8 mouse cellular contexts compared by ENCODE assay signal in genomic region chr8:45999784-46000705, GRCm38 (mm10). TPM values are rescaled to one million over a fixed set of nuclear protein-coding genes. Genes with fewer than 3 reads are reported as not detected.
DNase-seq lines count a peak whose midpoint lies in the region; ATAC-seq lines count a peak whose summit lies in the region.

No protein-coding gene starts in this region.

- no peaks in the 10 kb centered on the region for H3K4me1 ChIP-seq in brown adipose tissue, adult 24 weeks (ENCODE audit: control insufficient read depth, insufficient read depth, insufficient read length, low read length)
- peaks cover 6% of the 10 kb centered on the region in 2 experiments for H3K4me1 ChIP-seq in heart, embryonic 14.5 days (ENCODE audit: control insufficient read depth in 2 of 2, insufficient read depth in 2 of 2, low read length in 2 of 2)
- H3K4me1 ChIP-seq in liver, embryonic 13.5 days (replicated peaks): peaks cover 13% of the 10 kb centered on the region
- 0 out of 2 replicates have a peak, but pooled peaks cover 3% of the 10 kb centered on the region for H3K4me1 ChIP-seq in stomach, embryonic 16.5 days (ENCODE audit: control insufficient read depth, insufficient read depth, low read length)

- WGBS in heart, embryonic 14.5 days: 6% methylated on average over 54 of the region's 55 CpGs
- WGBS in liver, embryonic 13.5 days (ENCODE audit: insufficient replicate concordance): 5% methylated on average over 55 of the region's 55 CpGs
- 5% methylated on average over 55 of the region's 55 CpGs for WGBS in stomach, embryonic 16.5 days

- H3K9ac ChIP-seq in heart, embryonic 14.5 days (ENCODE audit: low read length): peak overlapping the region; percentile 91
- H3K9ac ChIP-seq in liver, embryonic 13.5 days: peak overlapping the region; percentile 83
- peak overlapping the region; percentile 84 for H3K9ac ChIP-seq in stomach, embryonic 16.5 days (ENCODE audit: low read length)

- peak; percentile 99 for DNase-seq in CD4-positive, CD25-positive, alpha-beta regulatory T cell, adult 2 months (ENCODE audit: low read depth, low spot score)
- DNase-seq in fat pad, adult 2 months (ENCODE audit: extremely low read depth, low read depth, low spot score): peak; percentile 52
- DNase-seq in kidney, postnatal 14 days: peak; percentile 99
- peak; percentile 100 for DNase-seq in liver, embryonic 13.5 days
- peak; percentile 98 for DNase-seq in neural tube, embryonic 10.5 days (ENCODE audit: extremely low spot score, low spot score)

- H3K4me2 ChIP-seq in heart, embryonic 14.5 days (ENCODE audit: low read length): peak overlapping the region; percentile 87
- H3K4me2 ChIP-seq in liver, embryonic 13.5 days: peak overlapping the region; percentile 81
- peak overlapping the region; percentile 81 for H3K4me2 ChIP-seq in stomach, embryonic 16.5 days (ENCODE audit: low read depth, low read length)

- H3K9me3 ChIP-seq in heart, embryonic 14.5 days (ENCODE audit: control insufficient read depth, low read length): no peaks in the 10 kb centered on the region
- H3K9me3 ChIP-seq in liver, embryonic 13.5 days (replicated peaks): no peaks in the 10 kb centered on the region
- H3K9me3 ChIP-seq in stomach, embryonic 16.5 days (replicated peaks; ENCODE audit: control insufficient read depth, low read length): no peaks in the 10 kb centered on the region

- H3K36me3 ChIP-seq in heart, embryonic 14.5 days (ENCODE audit: control insufficient read depth, insufficient read depth, low read length): peaks cover 28% of the 10 kb centered on the region
- peaks cover 21% of the 10 kb centered on the region for H3K36me3 ChIP-seq in liver, embryonic 13.5 days
- H3K36me3 ChIP-seq in stomach, embryonic 16.5 days (ENCODE audit: control insufficient read depth, insufficient read depth, low read length): no peaks in the 10 kb centered on the region

- H3K27me3 ChIP-seq in heart, embryonic 14.5 days (ENCODE audit: control insufficient read depth, insufficient read depth, low read length): no peaks in the 10 kb centered on the region
- no peaks in the 10 kb centered on the region for H3K27me3 ChIP-seq in liver, embryonic 13.5 days
- no peaks in the 10 kb centered on the region for H3K27me3 ChIP-seq in stomach, embryonic 16.5 days (ENCODE audit: control insufficient read depth, insufficient read depth, low read length)

- peak overlapping the region; percentile 92 for H3K27ac ChIP-seq in brown adipose tissue, adult 24 weeks (replicated peaks; ENCODE audit: low read depth, low read length)
- H3K27ac ChIP-seq in heart, embryonic 14.5 days (replicated peaks in 1 of 2; ENCODE audit: control insufficient read depth in 1 of 2, insufficient read depth in 1 of 2, low read depth in 2 of 2, low read length in 2 of 2): peak overlapping the region; percentile 98 to 99
- peak overlapping the region; percentile 87 for H3K27ac ChIP-seq in liver, embryonic 13.5 days
- peak overlapping the region; percentile 98 for H3K27ac ChIP-seq in stomach, embryonic 16.5 days (ENCODE audit: low read length)

- ATAC-seq in heart, embryonic 14.5 days (ENCODE audit: insufficient number of reproducible peaks, insufficient read depth, low FRiP score, low read depth): peak; percentile 99
- ATAC-seq in liver, embryonic 13.5 days (ENCODE audit: low read depth): peak; percentile 99
- ATAC-seq in stomach, embryonic 16.5 days (ENCODE audit: insufficient read depth, low FRiP score): peak; percentile 98

- peak overlapping the region; percentile 73 for H3K4me3 ChIP-seq in brown adipose tissue, adult 24 weeks (ENCODE audit: insufficient read depth, low read depth, low read length)
- peak overlapping the region; percentile 53 to 64 for H3K4me3 ChIP-seq in heart, embryonic 14.5 days (ENCODE audit: control insufficient read depth in 1 of 2, insufficient read depth in 1 of 2, low read depth in 1 of 2, low read length in 2 of 2)
- H3K4me3 ChIP-seq in liver, embryonic 13.5 days (replicated peaks): peak overlapping the region; percentile 73
- H3K4me3 ChIP-seq in stomach, embryonic 16.5 days (replicated peaks; ENCODE audit: low read length): peak overlapping the region; percentile 50

RNA-seq across cellular contexts. Expression of gene Lrp2bp, which starts 0.9 kb away (rescaled TPM):
- polyA plus RNA-seq in brown adipose tissue, adult 24 weeks (2012; ENCODE audit: insufficient read depth, insufficient read length, missing spikeins): not detected in 2 replicates
- 1.1 and 1.3 TPM in 2 replicates for polyA plus RNA-seq in heart, embryonic 14.5 days (2014; fragmentation: Nextera tagmentation; extraction: Ambion mirVana)
- polyA plus RNA-seq in liver, embryonic 13.5 days (2015; fragmentation: Nextera tagmentation; extraction: Ambion mirVana): 0.05 TPM in 1 of 2 replicates, not detected in the other
- polyA plus RNA-seq in stomach, embryonic 16.5 days (2015; fragmentation: Nextera tagmentation; extraction: Ambion mirVana): 0.37 and 0.71 TPM in 2 replicates

RNA-seq across cellular contexts. Expression of gene Ankrd37, which starts 5.5 kb away (rescaled TPM):
- polyA plus RNA-seq in brown adipose tissue, adult 24 weeks (2012; ENCODE audit: insufficient read depth, insufficient read length, missing spikeins): 2.6 TPM in 1 of 2 replicates, not detected in the other
- polyA plus RNA-seq in heart, embryonic 14.5 days (2014; fragmentation: Nextera tagmentation; extraction: Ambion mirVana): 13.4 and 17.7 TPM in 2 replicates
- polyA plus RNA-seq in liver, embryonic 13.5 days (2015; fragmentation: Nextera tagmentation; extraction: Ambion mirVana): 4.7 and 4.9 TPM in 2 replicates
- 27.1 and 41.3 TPM in 2 replicates for polyA plus RNA-seq in stomach, embryonic 16.5 days (2015; fragmentation: Nextera tagmentation; extraction: Ambion mirVana)

RNA-seq across cellular contexts. Expression of gene Ufsp2, which starts 24.7 kb away (rescaled TPM):
- 34.6 and 42.1 TPM in 2 replicates for polyA plus RNA-seq in brown adipose tissue, adult 24 weeks (2012; ENCODE audit: insufficient read depth, insufficient read length, missing spikeins)
- polyA plus RNA-seq in heart, embryonic 14.5 days (2014; fragmentation: Nextera tagmentation; extraction: Ambion mirVana): 52.9 and 57.1 TPM in 2 replicates
- 42.1 and 42.8 TPM in 2 replicates for polyA plus RNA-seq in liver, embryonic 13.5 days (2015; fragmentation: Nextera tagmentation; extraction: Ambion mirVana)
- polyA plus RNA-seq in stomach, embryonic 16.5 days (2015; fragmentation: Nextera tagmentation; extraction: Ambion mirVana): 91.4 and 93.6 TPM in 2 replicates

RNA-seq across cellular contexts. Expression of gene 1700029J07Rik, which starts 25.0 kb away (rescaled TPM):
- polyA plus RNA-seq in brown adipose tissue, adult 24 weeks (2012; ENCODE audit: insufficient read depth, insufficient read length, missing spikeins): 0.54 and 1.8 TPM in 2 replicates
- 2.4 and 2.8 TPM in 2 replicates for polyA plus RNA-seq in heart, embryonic 14.5 days (2014; fragmentation: Nextera tagmentation; extraction: Ambion mirVana)
- 0.56 and 0.70 TPM in 2 replicates for polyA plus RNA-seq in liver, embryonic 13.5 days (2015; fragmentation: Nextera tagmentation; extraction: Ambion mirVana)
- polyA plus RNA-seq in stomach, embryonic 16.5 days (2015; fragmentation: Nextera tagmentation; extraction: Ambion mirVana): 4.1 and 4.2 TPM in 2 replicates

Comparison
In these comparisons a context has a peak if more than half of its experiments do, and no peak if none do; other contexts are left out.
1. Peak in every context shown above with its lines: DNase-seq, ATAC-seq, H3K4me3 ChIP-seq and H3K27ac ChIP-seq.